Mouse (Mus musculus) heart, postnatal 25 days (tissue): ENCODE results near the gene Btd. TPM values are rescaled to one million over a fixed set of nuclear protein-coding genes. Genes with fewer than 3 reads are reported as not detected.

ENCODE experiments used
- DNase-seq: peaks from one replicate; pipeline ENCODE4 v3.0.0; 2022; ENCODE audit warnings: low spot score
- intact Hi-C: fragments of 180-260 bp; cut with DNase I; formaldehyde crosslinking; loops from one replicate; pipeline ENCODE4 v1.15.1; 2025
- total RNA-seq, 2 experiments: library from RNA; stranded (reverse); gene quantifications; 2 replicates each; pipeline ENCODE4 v1.2.3; 2021

Gene Btd
- total RNA-seq, 2 experiments from 2014 or later, result 9.1 to 10.4 TPM

DNA sequence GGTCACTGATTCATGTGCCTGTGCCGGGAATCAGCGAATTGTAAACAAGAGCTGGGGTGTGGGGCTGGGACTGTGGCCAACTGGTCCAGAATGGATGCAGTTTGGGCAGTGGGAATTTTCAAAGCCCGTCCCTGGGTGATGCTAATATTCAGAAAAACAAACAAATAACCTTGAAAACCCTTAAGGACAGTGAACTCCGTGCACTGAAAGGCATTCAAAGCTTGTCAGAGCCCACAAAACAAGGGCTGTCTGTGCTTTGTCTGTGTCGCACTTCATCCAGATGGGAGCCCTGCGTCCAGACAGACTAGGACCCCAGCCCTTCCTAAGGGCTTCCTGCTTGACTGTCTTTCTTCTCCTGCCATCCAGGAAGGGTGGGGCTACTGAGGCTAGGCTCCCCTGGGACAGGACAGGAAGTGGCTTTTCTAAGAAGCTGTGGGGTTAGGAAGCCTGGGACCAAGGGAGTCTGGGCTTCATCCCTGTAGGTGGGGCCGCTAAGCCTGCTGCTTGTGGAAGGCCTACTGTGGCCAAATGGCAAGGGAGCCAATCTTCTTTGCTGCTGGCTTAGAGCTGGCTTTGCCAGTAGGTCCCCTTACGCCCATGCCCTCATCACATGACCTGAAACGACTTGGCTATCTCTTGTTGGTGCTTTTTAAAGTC lies 21.9 kb downstream of the Btd start:
- peak; percentile 89 for DNase-seq
- intact Hi-C loops, result no loop called here

DNA sequence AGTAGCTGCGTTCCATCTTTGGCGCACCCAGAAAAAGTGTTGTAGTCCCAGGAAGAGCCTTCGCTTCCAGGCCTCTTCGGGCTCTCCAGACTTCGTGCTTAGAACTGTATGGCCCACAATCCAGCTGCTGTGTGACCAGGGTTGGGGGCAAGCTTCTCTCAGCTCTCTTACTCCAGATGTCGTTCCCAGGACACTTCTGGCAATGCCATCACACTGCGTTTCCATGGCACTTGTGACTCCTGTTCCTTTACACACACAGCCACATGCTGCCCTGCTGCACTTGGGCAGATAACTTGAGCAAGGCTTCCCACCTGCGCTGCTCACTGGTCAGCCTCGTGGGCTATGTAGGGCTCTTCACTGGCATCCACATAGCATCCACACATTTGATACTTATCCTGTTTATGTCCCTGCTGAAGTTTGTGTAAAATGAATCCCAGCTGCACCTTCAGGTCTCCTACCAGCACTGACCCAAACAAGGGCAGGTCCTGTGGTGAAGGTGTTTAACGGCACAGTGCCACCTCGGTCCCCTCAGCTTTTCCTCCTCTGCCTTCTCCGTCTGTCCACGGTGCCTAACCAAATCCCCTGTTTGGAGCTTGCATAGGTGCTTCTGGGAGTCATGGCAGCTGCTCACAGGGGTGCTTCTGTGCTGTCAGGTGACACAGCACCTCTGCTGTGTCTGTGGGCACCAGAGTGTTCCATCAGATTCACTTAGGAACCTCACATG lies 22.7 kb downstream of the Btd start:
- DNase-seq, result no peak
- intact Hi-C loops, result no loop called here

GRCm38 (mm10) chr14:31664100-31664902 lies 23.5 kb downstream of the Btd start:
- intact Hi-C loops, result no loop called here
- no peak for DNase-seq

- no peak for DNase-seq
- intact Hi-C loops, result loop anchor here (5.0 kb wide), 1 partner anchor 37 kb away; no protein-coding TSS in a partner anchor
Measured at GRCm38 (mm10) chr14:31664903-31665565, 24.2 kb downstream of the Btd start.

DNA sequence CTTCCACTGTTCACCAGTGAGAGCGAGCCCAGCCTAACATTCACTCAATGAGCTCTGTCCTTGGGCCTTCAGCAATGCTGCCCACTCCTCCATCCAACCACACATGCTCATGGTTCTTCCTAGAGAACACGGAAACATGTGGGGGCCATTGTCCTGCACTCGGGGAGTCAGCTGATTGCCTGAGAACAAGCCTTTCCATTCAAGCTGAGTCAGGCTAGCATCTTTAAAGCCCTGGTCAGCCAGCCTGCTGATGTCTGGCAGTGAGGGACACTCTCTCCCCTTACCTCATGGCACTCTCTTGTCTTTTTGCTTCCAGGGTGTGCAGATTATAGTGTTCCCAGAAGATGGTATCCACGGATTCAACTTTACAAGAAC lies 24.7 kb downstream of the Btd start:
- intact Hi-C loops, result loop anchor here (5.0 kb wide), 1 partner anchor 37 kb away; no protein-coding TSS in a partner anchor
- no peak for DNase-seq

GRCm38 (mm10) chr14:31666931-31667705 lies 26.3 kb downstream of the Btd start:
- DNase-seq, result no peak
- intact Hi-C loops, result loop anchor here (5.0 kb wide), 1 partner anchor 35 kb away; no protein-coding TSS in a partner anchor

GRCm38 (mm10) chr14:31667741-31668140 lies 26.9 kb downstream of the Btd start:
- intact Hi-C loops, result loop anchor here (5.0 kb wide), 1 partner anchor 35 kb away; no protein-coding TSS in a partner anchor
- no peak for DNase-seq

GRCm38 (mm10) chr14:31668326-31668725 lies 27.5 kb downstream of the Btd start:
- intact Hi-C loops, result loop anchor here (5.0 kb wide), 1 partner anchor 34 kb away; no protein-coding TSS in a partner anchor
- no peak for DNase-seq

- DNase-seq, result peak; percentile 77
- intact Hi-C loops, result loop anchor here (5.0 kb wide), 1 partner anchor 33 kb away; no protein-coding TSS in a partner anchor
Measured at GRCm38 (mm10) chr14:31669161-31669611, 28.4 kb downstream of the Btd start.

DNA sequence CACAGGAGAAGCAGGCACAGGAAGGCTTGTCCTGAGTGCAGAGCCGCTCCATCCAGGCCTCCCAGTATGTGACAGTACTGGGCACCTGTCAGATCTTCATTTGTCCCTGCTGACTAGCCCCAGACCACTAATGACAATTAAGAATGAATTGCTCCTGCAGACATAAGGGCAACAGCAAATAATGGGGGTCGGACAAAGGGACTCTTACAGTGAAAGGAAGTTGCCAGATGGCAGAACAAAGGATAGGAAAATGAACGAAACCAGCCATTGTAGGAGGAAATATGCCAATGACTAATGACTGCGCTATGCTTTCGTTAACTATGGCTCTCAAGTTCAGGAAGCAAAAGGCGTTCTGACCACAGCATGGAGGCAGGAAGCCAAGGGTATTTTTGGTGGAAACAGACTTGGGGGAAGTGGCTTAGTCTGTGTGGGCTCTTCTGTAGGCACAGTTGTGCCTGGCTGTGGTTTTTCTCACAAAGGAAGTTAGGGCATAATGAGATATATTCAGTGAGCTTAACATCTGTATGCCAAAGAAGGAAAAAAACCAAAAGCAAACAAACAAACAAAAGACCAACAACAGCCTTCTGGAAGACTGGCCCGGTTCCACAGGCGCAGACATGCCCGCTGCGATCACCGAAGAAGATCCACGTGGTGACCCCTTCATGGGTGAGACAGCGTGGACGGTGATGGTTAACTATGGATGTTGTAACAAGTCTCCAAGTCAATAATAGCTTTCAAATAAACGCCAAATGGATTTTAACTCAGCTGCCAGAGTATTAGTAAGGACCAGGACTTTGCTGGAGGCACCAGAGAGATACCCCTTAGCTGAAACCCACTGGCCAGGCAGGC lies 29.0 kb downstream of the Btd start:
- intact Hi-C loops, result loop anchor here (5.0 kb wide), 1 partner anchor 32 kb away; no protein-coding TSS in a partner anchor
- DNase-seq, result no peak

GRCm38 (mm10) chr14:31671635-31672320 lies 30.9 kb downstream of the Btd start:
- no peak for DNase-seq

DNA sequence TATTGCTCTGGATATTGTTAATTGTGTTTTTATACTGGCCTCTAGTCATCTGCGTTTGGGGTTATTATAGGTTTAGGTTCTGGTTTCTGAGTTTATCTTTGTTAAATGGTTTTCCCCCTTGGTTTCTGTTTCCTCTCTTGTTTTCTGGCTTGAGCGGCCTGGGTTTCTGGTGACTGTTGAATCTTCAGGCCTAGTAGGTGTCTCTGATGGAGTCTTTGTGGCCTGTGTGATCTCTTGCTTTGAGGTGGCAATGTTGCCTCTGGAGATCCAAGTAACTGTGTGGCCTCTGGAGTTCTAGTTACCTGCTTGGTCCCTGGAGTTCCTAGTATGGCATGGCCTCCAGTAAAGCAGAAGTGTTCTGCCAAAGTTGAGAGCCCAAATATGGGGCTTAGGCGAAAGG lies 39.8 kb downstream of the Btd start:
- intact Hi-C loops, result no loop called here
- no peak for DNase-seq

More at GRCm38 (mm10) chr14:31671635-31672320, 30.9 kb downstream of the Btd start:
- intact Hi-C loops, result no loop called here

DNA sequence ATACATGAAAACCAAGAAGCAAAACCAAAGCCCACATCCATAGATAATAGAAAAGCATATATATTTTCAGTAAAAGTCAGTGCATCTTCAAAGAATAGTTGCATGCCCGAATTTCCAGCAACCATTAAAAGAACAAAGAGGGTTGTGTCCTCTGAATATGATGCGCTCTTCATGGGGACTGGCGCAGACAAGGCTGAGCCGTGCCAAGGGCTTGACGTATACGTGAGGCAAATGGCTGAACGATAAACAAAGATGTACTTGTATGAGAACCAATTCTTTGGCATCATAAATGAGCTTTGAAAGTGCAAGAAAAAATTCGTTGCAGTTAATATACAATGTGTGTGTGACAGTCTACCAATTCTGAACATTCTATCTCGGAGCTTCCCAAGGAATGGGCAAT lies 40.5 kb downstream of the Btd start:
- DNase-seq, result no peak
- intact Hi-C loops, result no loop called here

- DNase-seq, result no peak
- intact Hi-C loops, result no loop called here
Measured at GRCm38 (mm10) chr14:31681931-31682555, 41.2 kb downstream of the Btd start.

DNA sequence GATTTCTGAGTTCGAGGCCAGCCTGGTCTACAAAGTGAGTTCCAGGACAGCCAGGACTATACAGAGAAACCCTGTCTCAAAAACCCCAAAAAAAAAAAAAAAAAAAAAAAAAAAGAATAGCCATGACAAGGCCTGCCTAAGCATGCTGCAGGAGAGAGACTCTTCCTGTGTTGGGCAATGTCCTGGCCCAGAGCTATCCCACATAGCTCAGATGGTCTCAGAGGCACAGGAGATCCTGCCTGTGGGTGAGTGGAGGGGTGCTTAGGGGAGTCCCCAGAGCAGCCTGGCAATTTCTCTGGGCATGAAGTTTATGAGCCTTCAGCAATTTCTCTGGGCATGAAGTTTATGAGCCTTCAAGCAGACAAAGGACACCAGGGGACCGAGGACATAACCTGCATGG lies 42.8 kb downstream of the Btd start:
- no peak for DNase-seq
- intact Hi-C loops, result no loop called here

- DNase-seq, result no peak
- intact Hi-C loops, result no loop called here
Measured at GRCm38 (mm10) chr14:31684343-31685040, 43.7 kb downstream of the Btd start.

DNA sequence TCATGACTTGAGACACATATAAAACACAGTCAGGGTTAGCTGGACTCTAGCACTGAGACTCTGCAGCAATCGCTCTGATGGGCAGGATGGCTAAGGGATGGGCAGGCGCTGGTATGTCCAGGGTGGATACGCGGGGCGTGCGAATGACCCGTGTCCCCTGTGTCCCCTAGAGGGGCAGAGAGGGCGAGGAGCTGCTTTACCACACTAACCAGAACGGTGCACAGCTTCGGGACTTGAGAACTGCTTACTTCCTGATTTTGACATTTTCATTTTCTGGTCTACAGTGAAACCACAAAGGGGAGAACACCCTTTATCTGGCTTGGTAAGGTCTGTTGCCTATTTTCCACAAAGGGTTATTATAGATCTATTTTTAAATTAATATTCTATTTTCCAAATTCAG lies 44.9 kb downstream of the Btd start:
- DNase-seq, result no peak
- intact Hi-C loops, result no loop called here
